Mouse (Mus musculus) thymus, adult 2 months (tissue): ENCODE measurements around the gene Ubash3b.

ENCODE experiments used
- CTCF ChIP-seq: fragments of 200-500 bp; IDR thresholded peaks from 2 replicates; pipeline ENCODE4 v1.5.1; 2012; ENCODE audit warnings: mild to moderate bottlenecking, control low read depth, low read length, moderate library complexity, borderline replicate concordance; ENCODE audit not compliant: control insufficient read depth, poor library complexity, insufficient read depth; ENCODE audit errors: extremely low read depth
- POLR2A ChIP-seq: fragments of 200-500 bp; IDR thresholded peaks from 2 replicates; pipeline ENCODE4 v1.6.1; 2012; ENCODE audit warnings: mild to moderate bottlenecking, low read length, control low read depth, moderate library complexity; ENCODE audit not compliant: control insufficient read depth, poor library complexity, insufficient read depth; ENCODE audit errors: extremely low read depth

DNA sequence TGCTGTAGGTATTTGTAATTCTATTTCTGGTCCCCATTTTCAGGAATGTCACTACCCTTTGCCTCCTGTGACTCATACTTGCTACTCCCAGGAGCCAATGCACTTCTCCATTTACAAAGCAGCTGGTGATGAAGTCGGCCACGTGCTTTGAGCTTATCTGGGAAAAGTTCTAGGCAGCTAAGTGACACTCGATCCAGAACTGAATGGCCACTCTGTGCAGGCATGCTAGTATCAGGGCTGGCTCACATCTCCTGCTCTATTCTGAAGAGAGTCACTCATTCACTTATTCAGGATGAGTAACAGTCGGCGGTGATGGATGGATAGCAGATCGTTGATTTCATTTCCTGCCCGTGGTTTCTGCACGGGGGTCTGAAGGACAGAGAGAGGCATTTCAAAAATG lies 8.5 kb upstream of the Ubash3b start:
- TF ChIP-seq POLR2A = no peak
- TF ChIP-seq CTCF = no peak
